Mouse (Mus musculus): Measurements from ENCODE around the gene Abhd6.

Abhd6 gene

GRCm38 (mm10) chr14:8002432-8003092, at the start of gene Abhd6:
Abhd6 (plus strand) TSS chr14:8002902.
- DNase-seq (ENCODE audit: low spot score), result peak; percentile 87

- DNase-seq (ENCODE audit: low spot score), result no peak
Measured at GRCm38 (mm10) chr14:7954071-7954471, 48.6 kb upstream of the Abhd6 start.

GRCm38 (mm10) chr14:7956427-7956826, 46.3 kb upstream of the Abhd6 start:
- no peak for DNase-seq (ENCODE audit: low spot score)

GRCm38 (mm10) chr14:7957049-7957448, 45.7 kb upstream of the Abhd6 start, which contains the start of gene Gm45521:
Gm45521 (plus strand) TSS chr14:7957288.
- no peak for DNase-seq (ENCODE audit: low spot score)

GRCm38 (mm10) chr14:7960616-7961015, 42.1 kb upstream of the Abhd6 start:
- no peak for DNase-seq (ENCODE audit: low spot score)

- DNase-seq (ENCODE audit: low spot score), result no peak
Measured at GRCm38 (mm10) chr14:7961714-7962113, 41.0 kb upstream of the Abhd6 start.

GRCm38 (mm10) chr14:7962626-7963025, 40.1 kb upstream of the Abhd6 start:
- DNase-seq (ENCODE audit: low spot score), result no peak

- DNase-seq (ENCODE audit: low spot score), result no peak
Measured at GRCm38 (mm10) chr14:7963160-7963559, 39.5 kb upstream of the Abhd6 start.

- DNase-seq (ENCODE audit: low spot score), result no peak
Measured at GRCm38 (mm10) chr14:7964219-7964889, 38.3 kb upstream of the Abhd6 start.

- no peak for DNase-seq (ENCODE audit: low spot score)
Measured at GRCm38 (mm10) chr14:7971889-7972493, 30.7 kb upstream of the Abhd6 start.

- DNase-seq (ENCODE audit: low spot score), result no peak
Measured at GRCm38 (mm10) chr14:7974643-7975042, 28.1 kb upstream of the Abhd6 start.

- DNase-seq (ENCODE audit: low spot score), result no peak
Measured at GRCm38 (mm10) chr14:7975177-7975576, 27.5 kb upstream of the Abhd6 start.

GRCm38 (mm10) chr14:7977471-7977870, 25.2 kb upstream of the Abhd6 start:
- no peak for DNase-seq (ENCODE audit: low spot score)

GRCm38 (mm10) chr14:7978183-7978582, 24.5 kb upstream of the Abhd6 start:
- no peak for DNase-seq (ENCODE audit: low spot score)

- no peak for DNase-seq (ENCODE audit: low spot score)
Measured at GRCm38 (mm10) chr14:7981226-7981625, 21.5 kb upstream of the Abhd6 start.

- DNase-seq (ENCODE audit: low spot score), result no peak
Measured at GRCm38 (mm10) chr14:7986913-7987312, 15.8 kb upstream of the Abhd6 start.

- no peak for DNase-seq (ENCODE audit: low spot score)
Measured at GRCm38 (mm10) chr14:7989371-7989770, 13.3 kb upstream of the Abhd6 start.

- DNase-seq (ENCODE audit: low spot score), result no peak
Measured at GRCm38 (mm10) chr14:7989961-7990360, 12.7 kb upstream of the Abhd6 start.

GRCm38 (mm10) chr14:7991108-7991776, 11.5 kb upstream of the Abhd6 start:
- no peak for DNase-seq (ENCODE audit: low spot score)

GRCm38 (mm10) chr14:7992158-7992557, 10.5 kb upstream of the Abhd6 start:
- DNase-seq (ENCODE audit: low spot score), result no peak

GRCm38 (mm10) chr14:7994271-7994767, 8.4 kb upstream of the Abhd6 start, which contains the start of gene Dnase1l3:
Dnase1l3 (minus strand) TSS chr14:7994573.
- DNase-seq (ENCODE audit: low spot score), result no peak

- DNase-seq (ENCODE audit: low spot score), result peak; percentile 85
Measured at GRCm38 (mm10) chr14:7997255-7997696, 5.4 kb upstream of the Abhd6 start.
